Mouse (Mus musculus) intestine, embryonic 15.5 days (tissue): ENCODE measurements around the gene Cbfa2t2. TPM values are rescaled to one million over a fixed set of nuclear protein-coding genes. Genes with fewer than 3 reads are reported as not detected.

Experiments
- ATAC-seq: fragments of 200-750 bp; cut with Nextera tagmentation; 2 replicates; pipeline ENCODE4 v1.8.0; 2017; ENCODE audit warnings: moderate TSS enrichment, moderate library complexity
- H3K27ac ChIP-seq: fragments of 300-500 bp; sonication (generic); 2 replicates; pipeline ENCODE4 v1.5.1; 2015; ENCODE audit warnings: mild to moderate bottlenecking, inconsistent platforms
- H3K27me3 ChIP-seq: fragments of 300-500 bp; sonication (generic); replicated peaks from 2 replicates; pipeline ENCODE4 v1.6.1; 2015; ENCODE audit warnings: inconsistent platforms
- H3K36me3 ChIP-seq: fragments of 300-500 bp; sonication (generic); 2 replicates; pipeline ENCODE4 v1.6.1; 2015; ENCODE audit warnings: inconsistent platforms
- H3K4me1 ChIP-seq: fragments of 300-500 bp; sonication (generic); replicated peaks from 2 replicates; pipeline ENCODE4 v1.6.1; 2015; ENCODE audit warnings: inconsistent platforms
- H3K4me2 ChIP-seq: fragments of 300-500 bp; sonication (generic); replicated peaks from 2 replicates; pipeline ENCODE4 v1.6.1; 2015; ENCODE audit warnings: mild to moderate bottlenecking, inconsistent platforms
- H3K4me3 ChIP-seq: fragments of 300-500 bp; sonication (generic); replicated peaks from 2 replicates; pipeline ENCODE4 v1.5.1; 2015; ENCODE audit warnings: inconsistent platforms
- H3K9ac ChIP-seq: fragments of 300-500 bp; sonication (generic); 2 replicates; pipeline ENCODE4 v1.6.1; 2015; ENCODE audit warnings: inconsistent platforms
- H3K9me3 ChIP-seq: fragments of 300-500 bp; sonication (generic); 2 replicates; pipeline ENCODE4 v1.6.1; 2016; ENCODE audit warnings: inconsistent platforms
- WGBS: fragments of 180-500 bp; shearing (Covaris S2); methylation state at CpG from one replicate; pipeline ENCODE4 v1.1.7; 2015; 5-methylcytosine and 5-hydroxymethylcytosine counted together
- polyA plus RNA-seq: library from polyadenylated mRNA; unstranded; fragments of >200 nt; fragmentation: Nextera tagmentation; extraction: Ambion mirVana; gene quantifications from 2 replicates; pipeline ENCODE4 v1.2.1, GENCODE M21; 2015

Cbfa2t2 gene
- polyA plus RNA-seq, 1 experiment from 2014 or later, result 26.3 TPM

DNA sequence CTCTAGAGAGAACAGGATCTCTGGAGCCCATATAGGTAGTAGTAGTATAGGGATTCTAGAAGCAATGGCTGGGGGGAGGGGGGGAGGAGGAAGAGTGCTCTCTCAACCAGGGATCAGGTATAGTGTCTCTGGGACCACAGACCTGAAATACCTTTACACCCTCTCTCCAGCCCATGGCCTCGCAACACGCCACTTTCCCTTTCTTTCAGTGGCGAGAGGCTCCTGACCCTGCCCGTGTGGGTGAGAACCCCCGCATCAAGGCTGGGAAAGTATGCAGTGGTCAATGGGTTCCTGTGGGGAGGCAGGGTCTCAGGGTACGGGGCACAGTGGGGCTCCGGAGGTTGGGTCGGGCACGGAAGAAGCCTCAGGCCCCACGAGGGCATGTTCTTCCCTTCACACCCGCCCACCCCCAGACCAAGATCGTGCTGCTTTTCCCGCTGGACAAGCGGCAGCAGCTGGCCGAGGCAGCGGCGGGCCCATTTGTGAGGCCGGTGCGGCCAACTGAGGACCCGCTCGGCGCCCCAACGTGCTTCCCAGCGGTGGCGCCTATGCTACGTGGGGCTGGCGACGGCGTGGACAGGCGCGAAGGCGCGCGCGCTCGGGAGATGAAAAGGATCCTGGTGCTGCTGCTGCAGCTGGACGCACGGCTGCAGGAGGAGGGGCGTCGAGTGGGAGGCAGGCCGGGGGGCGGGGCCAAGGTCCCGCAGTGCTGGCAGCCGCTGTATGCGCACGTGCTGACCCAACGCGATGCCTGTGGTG, 113.0 kb downstream of the Cbfa2t2 start:
- WGBS, result 4% methylated on average over 47 of the region's 48 CpGs

DNA sequence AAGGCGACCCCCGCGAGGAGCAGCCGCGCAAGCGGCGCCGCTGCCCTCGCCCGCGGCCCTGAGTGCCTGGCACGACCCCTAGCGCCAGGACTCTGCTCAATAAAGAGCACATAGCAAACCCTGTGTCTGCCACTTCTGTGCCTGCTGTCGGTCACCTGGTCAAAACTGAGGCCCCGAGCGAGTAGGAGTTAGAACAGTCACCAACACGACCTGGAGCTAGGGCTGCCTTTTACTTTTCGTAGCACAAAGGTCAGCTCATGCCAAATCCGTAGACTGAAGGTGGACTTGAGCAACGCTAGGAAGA, 113.6 kb downstream of the Cbfa2t2 start:
- Histone ChIP-seq H3K27me3 (peaks cover 28% of the 10 kb centered on the region), H3K9ac (no peak overlapping the region), H3K36me3 (no peaks in the 10 kb centered on the region), H3K9me3 (no peaks in the 10 kb centered on the region), H3K4me1 (peaks cover 18% of the 10 kb centered on the region), H3K4me2 (peak overlapping the region; percentile 92), H3K27ac (no peak overlapping the region), H3K4me3 (peak overlapping the region; percentile 44)
- WGBS, result 16% methylated on average over 20 of the region's 20 CpGs
- 0 out of 2 replicates have a peak, but pooled peaks have one; percentile 6 for ATAC-seq

More for the DNA sequence above, 113.0 kb downstream of the Cbfa2t2 start:
- Histone ChIP-seq H3K9ac (peak overlapping the region; percentile 53), H3K4me2 (peak overlapping the region; percentile 92), H3K9me3 (no peaks in the 10 kb centered on the region), H3K4me1 (peaks cover 18% of the 10 kb centered on the region), H3K36me3 (no peaks in the 10 kb centered on the region), H3K27ac (no peak overlapping the region), H3K27me3 (peaks cover 28% of the 10 kb centered on the region), H3K4me3 (peak overlapping the region; percentile 44)
- ATAC-seq, result peak; percentile 86

DNA sequence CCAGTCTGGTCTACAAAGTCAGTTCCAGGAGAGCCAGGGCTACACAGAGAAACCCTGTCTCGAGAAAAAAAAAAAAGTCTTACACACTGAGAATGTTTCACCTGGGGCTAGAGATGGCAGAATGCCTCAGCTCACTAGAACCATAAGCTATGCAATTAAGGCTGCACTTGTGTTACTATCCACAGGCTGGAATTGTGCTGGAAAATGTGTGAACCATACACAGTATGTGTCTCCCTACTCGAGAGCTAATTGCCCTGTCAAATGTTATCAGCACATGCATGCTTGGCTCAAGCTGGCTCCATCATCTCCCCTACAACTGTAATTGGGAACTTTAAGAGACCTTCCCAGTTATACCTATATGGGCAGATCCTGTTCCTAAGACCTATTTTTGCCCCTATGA, 114.7 kb downstream of the Cbfa2t2 start:
- WGBS, result 75% methylated on average over 2 of the region's 2 CpGs
- H3K27ac ChIP-seq, result no peak overlapping the region
- H3K4me1 ChIP-seq, result peaks cover 18% of the 10 kb centered on the region

DNA sequence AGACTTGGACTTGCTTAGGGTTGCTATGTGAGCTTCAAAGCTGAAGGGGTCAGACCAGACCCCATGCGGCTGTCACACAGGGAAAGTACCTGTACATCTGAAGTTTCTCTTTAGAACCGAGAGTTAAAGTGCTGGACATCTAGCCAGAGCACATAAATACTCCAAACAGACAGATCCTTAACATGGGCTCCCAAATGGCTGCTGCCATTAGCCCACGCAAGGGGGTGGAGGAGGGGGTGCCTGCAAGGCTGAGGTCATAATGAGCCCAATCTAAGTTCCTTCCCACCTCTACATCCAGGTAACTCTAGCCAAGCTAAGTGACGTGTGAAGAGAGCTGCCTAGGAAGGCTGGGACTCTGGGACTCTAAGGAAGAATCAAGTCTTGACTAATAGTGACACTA, 115.2 kb downstream of the Cbfa2t2 start, which contains the start of gene Actl10:
Gene Actl10 (plus strand): TSS at position 301 of the 400 bp plus-strand sequence.
- H3K27me3 ChIP-seq, result peaks cover 28% of the 10 kb centered on the region
- H3K4me1 ChIP-seq, result peaks cover 18% of the 10 kb centered on the region
- H3K27ac ChIP-seq, result no peak within 1 kb of the TSS
- peak within 1 kb of the TSS; percentile 48 for H3K4me2 ChIP-seq
- H3K9ac ChIP-seq, result 0 out of 2 replicates have a peak within 1 kb of the TSS, but pooled peaks have one; percentile 1
- H3K36me3 ChIP-seq, result no peaks in the 10 kb centered on the region
- WGBS, result 78% methylated on average over 4 of the region's 4 CpGs
- H3K9me3 ChIP-seq, result no peaks in the 10 kb centered on the region
- H3K4me3 ChIP-seq, result 0 out of 2 replicates have a peak within 1 kb of the TSS, but pooled peaks have one; percentile 5
- no peak for ATAC-seq

More for the DNA sequence above, 114.7 kb downstream of the Cbfa2t2 start:
- Histone ChIP-seq H3K9me3 (no peaks in the 10 kb centered on the region), H3K4me2 (no peak overlapping the region), H3K27me3 (peaks cover 28% of the 10 kb centered on the region), H3K36me3 (no peaks in the 10 kb centered on the region), H3K9ac (no peak overlapping the region), H3K4me3 (no peak overlapping the region)
- no peak for ATAC-seq

DNA sequence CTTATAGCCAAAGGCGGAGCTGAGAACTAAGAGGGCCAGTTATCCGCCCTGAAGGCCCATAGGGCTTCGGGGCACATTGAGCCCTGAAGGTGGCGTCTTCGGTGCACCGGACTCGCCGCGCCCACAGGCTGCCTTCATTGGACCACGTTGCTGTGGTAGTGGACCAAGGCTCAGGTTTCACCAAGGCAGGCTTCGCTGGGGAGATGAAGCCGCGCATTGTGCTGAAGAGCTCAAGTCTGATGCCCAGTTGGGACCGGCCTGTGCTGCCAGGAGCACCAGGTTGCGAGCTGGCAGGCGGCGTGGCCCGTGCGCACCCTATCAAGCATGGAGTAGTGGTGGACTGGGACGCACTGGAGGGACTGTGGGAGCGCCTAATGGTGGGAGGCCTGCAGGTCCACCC, 115.6 kb downstream of the Cbfa2t2 start:
- H3K4me3 ChIP-seq, result no peak overlapping the region
- no peaks in the 10 kb centered on the region for H3K9me3 ChIP-seq
- peaks cover 18% of the 10 kb centered on the region for H3K4me1 ChIP-seq
- no peak overlapping the region for H3K27ac ChIP-seq
- no peak overlapping the region for H3K9ac ChIP-seq
- 34% methylated on average over 21 of the region's 21 CpGs for WGBS
- no peak for ATAC-seq
- no peaks in the 10 kb centered on the region for H3K36me3 ChIP-seq
- H3K27me3 ChIP-seq, result peaks cover 28% of the 10 kb centered on the region
- H3K4me2 ChIP-seq, result peak overlapping the region; percentile 48

DNA sequence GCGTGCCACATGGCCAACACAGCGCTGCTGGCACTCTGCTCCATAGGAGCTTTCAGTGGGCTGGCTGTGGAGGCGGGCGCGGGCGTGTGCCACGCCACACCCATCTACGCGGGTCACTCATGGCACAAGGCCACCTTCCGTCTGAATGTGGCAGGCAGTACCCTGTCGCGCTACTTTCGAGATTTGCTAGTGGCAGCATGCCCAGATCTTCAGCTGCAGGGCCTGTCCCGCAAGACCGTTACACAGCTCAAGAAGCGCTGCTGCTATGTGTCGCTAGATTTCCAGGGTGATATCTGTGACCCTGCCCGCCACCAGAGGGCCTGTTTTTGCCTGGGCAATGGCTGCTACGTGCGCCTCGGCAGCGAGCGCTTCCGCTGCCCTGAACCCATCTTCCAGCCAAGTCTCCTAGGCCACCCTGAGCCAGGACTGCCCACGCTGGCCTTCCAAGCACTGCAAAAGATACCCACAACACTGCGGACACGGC, 116.2 kb downstream of the Cbfa2t2 start:
- no peak overlapping the region for H3K27ac ChIP-seq
- no peaks in the 10 kb centered on the region for H3K36me3 ChIP-seq
- H3K9me3 ChIP-seq, result no peaks in the 10 kb centered on the region
- peak; percentile 37 for ATAC-seq
- H3K4me1 ChIP-seq, result peaks cover 18% of the 10 kb centered on the region
- H3K27me3 ChIP-seq, result peaks cover 28% of the 10 kb centered on the region
- peak overlapping the region; percentile 48 for H3K4me2 ChIP-seq
- H3K9ac ChIP-seq, result 0 out of 2 replicates have a peak overlapping the region, but pooled peaks have one; percentile 1
- 25% methylated on average over 27 of the region's 27 CpGs for WGBS
- 0 out of 2 replicates have a peak overlapping the region, but pooled peaks have one; percentile 5 for H3K4me3 ChIP-seq

DNA sequence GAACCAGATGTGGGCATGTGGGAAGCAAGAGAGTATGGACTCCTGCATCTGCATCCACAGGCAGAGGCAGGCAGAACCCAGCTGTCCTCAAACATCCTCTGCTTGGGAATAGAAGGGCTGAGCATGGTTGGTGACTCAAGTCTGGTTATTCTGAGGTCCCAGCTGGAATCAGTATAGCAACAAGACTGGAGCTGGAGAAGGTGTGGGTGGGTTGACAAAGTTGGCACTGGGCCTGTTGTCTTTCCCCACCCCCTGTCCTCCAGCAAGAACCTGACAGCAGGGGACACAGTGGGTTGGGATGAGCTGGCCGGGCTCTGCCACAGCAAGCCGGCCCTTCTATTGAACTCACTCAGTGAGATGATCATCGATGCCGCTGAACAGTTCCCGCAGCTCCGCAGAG, 119.0 kb downstream of the Cbfa2t2 start:
- no peak overlapping the region for H3K27ac ChIP-seq
- no peak overlapping the region for H3K9ac ChIP-seq
- no peaks in the 10 kb centered on the region for H3K9me3 ChIP-seq
- WGBS, result 89% methylated on average over 6 of the region's 6 CpGs
- ATAC-seq, result no peak
- peaks cover 24% of the 10 kb centered on the region for H3K27me3 ChIP-seq
- H3K36me3 ChIP-seq, result no peaks in the 10 kb centered on the region
- H3K4me1 ChIP-seq, result peaks cover 17% of the 10 kb centered on the region
- no peak overlapping the region for H3K4me3 ChIP-seq
- no peak overlapping the region for H3K4me2 ChIP-seq

DNA sequence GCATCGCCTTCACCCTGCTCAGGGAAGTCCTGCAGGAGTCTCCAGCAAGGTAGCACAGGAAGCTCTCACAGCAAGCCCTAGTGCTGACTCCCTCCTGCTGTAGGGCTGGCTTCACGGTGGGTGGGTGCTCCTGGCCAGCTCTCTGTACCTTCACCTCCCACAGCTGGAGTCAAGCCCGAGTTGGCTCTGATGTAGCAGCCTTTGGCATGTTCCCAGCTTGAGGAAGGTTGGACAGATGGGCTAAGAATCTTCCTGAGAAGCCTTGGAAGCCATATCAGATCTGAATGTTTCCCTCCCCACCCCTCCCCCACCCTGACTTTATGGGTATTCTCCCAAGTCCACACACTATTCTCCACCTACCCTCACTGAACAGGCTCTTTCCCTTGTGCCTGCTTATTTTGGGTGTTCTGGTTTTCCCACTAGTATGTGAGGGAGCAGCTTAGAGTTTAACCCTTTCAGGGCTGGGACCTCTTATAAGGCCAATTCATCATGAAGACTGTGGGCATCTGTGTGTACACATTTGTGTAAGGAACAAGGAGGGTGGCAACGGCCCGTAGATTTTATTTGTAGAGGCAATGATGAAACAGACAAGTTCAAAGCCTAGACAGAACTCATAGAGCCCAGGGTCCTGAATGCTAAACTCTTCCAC, 121.0 kb downstream of the Cbfa2t2 start:
- no peak for ATAC-seq
- 43% methylated on average over 5 of the region's 5 CpGs for WGBS
- Histone ChIP-seq H3K9ac (no peak overlapping the region), H3K27ac (no peak overlapping the region), H3K4me3 (no peak overlapping the region), H3K4me1 (peaks cover 16% of the 10 kb centered on the region), H3K4me2 (no peak overlapping the region), H3K9me3 (no peaks in the 10 kb centered on the region), H3K27me3 (peaks cover 7% of the 10 kb centered on the region), H3K36me3 (peaks cover 6% of the 10 kb centered on the region; the same call in 1 of the 2 replicates)

DNA sequence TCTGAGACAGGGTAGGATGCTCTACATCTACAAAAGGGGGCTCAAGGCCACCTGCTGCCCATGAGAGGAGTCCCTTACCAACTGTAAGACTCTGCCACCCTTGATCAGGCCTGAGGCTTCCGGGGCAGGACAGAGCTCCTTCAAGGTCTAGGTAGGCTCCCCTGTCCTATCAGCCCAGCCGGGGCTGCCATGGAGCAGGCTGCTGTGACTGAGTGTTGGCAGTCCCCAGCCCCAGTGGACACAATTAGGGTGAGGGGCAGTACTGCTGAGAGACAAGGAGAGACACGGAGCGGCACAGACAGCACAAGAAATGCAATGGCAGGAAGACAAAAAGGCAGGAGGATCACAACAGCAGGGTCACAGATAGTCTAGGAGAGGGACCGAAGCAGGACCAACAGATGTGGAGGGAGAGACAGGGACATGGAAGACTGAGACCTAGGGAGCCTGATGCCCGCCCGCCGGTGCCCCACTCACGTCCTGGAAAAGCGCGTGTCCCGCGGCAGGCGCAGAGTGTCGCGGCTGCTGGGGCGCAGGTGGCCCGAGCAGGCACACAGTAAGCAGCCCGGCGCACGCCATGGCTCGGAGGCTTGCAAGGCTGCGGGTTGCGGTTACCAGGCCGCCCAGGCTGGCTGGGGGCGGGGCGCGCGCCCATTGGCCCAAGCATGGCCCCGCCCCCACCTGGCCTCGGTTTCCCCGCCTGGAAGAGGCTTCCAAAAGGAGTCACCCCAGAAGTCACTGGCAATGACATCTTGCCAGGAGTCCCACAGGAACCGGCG, 122.2 kb downstream of the Cbfa2t2 start, which contains the start of gene Necab3:
Gene Necab3 (minus strand): TSS at position 627 of the 776 bp plus-strand sequence.
- 7% methylated on average over 34 of the region's 34 CpGs for WGBS
- peak within 1 kb of the TSS; percentile 67 for H3K4me2 ChIP-seq
- no peak within 1 kb of the TSS for H3K27ac ChIP-seq
- no peaks in the 10 kb centered on the region for H3K9me3 ChIP-seq
- no peaks in the 10 kb centered on the region for H3K27me3 ChIP-seq
- H3K4me1 ChIP-seq, result peaks cover 11% of the 10 kb centered on the region
- H3K9ac ChIP-seq, result peak within 1 kb of the TSS; percentile 26; the same call in 1 of the 2 replicates
- peak within 1 kb of the TSS; percentile 25 for H3K4me3 ChIP-seq
- peak; percentile 76 for ATAC-seq
- peaks cover 11% of the 10 kb centered on the region; the same call in 1 of the 2 replicates for H3K36me3 ChIP-seq

DNA sequence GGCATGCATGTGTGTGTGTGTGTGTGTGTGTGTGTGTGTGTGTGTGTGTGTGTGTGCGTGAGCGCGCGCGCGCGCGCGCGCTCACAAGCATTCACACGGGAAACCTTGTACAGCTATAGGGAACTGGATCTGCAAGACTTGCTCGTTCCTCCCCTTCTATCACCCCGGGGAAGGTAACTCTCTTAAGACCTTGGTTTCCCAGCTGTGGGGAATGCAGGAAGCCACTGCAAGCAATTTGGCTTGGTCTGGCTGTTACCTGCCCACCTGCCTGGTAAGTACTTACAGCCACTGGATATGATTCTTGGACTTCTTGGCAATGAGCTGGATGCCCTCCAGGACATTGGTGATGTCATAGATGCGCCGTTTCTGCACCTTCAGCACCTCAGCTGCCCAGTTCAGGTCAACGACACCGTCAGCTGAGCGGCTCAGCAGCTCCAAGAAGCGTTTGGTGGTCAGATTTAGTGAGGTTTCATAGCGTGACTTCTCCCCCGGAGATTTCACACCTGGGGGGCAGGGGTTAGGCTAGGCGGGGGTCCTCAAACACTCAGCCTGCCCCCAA, 127.4 kb downstream of the Cbfa2t2 start:
- no peaks in the 10 kb centered on the region for H3K27me3 ChIP-seq
- H3K4me3 ChIP-seq, result no peak overlapping the region
- no peak for ATAC-seq
- no peak overlapping the region for H3K9ac ChIP-seq
- peaks cover 37% of the 10 kb centered on the region for H3K4me1 ChIP-seq
- no peak overlapping the region for H3K27ac ChIP-seq
- no peaks in the 10 kb centered on the region for H3K9me3 ChIP-seq
- H3K36me3 ChIP-seq, result peaks cover 11% of the 10 kb centered on the region; the same call in 1 of the 2 replicates
- H3K4me2 ChIP-seq, result no peak overlapping the region
- WGBS, result 88% methylated on average over 22 of the region's 22 CpGs

DNA sequence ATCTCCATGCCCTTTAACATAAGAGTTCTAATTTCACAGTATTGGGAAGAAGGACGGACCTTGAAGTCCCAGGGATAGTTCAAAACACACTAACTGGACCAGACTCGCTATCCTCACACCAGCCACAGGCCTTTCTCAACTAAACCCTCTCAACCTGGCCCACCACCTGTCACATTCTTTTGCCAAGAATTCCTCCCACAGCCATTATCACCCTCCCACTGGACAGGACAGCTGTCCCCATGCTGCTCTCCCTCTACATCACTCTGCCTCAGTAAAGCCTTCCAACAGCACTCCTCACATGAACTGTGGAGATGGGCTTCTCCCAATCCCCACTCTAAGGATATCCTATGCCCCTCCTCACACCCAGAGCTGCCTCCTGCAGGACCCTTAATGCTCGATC, 129.3 kb downstream of the Cbfa2t2 start:
- Histone ChIP-seq H3K27ac (no peak overlapping the region), H3K4me1 (peaks cover 35% of the 10 kb centered on the region), H3K4me3 (no peak overlapping the region), H3K9ac (no peak overlapping the region), H3K36me3 (peaks cover 9% of the 10 kb centered on the region; the same call in 1 of the 2 replicates), H3K9me3 (no peaks in the 10 kb centered on the region), H3K27me3 (no peaks in the 10 kb centered on the region), H3K4me2 (no peak overlapping the region)
- WGBS, result 79% methylated on average over 3 of the region's 3 CpGs
- ATAC-seq, result no peak
